Mouse (Mus musculus) lung, postnatal 4 days (tissue): ENCODE measurements at regions not wholly inside any gene's neighbourhood (a gene's known extent, or its start where the extent isn't known, plus 50 kb on each side); places are given as distances from the start of the nearest gene placed in this dataset.

Source experiments
- DNase-seq, 2 experiments: peaks; one replicate each; pipeline ENCODE4 v3.0.0; 2021

GRCm38 (mm10) chr1:63918200-63918599 is 149.1 kb upstream of the 4933402D24Rik start:
- no peak for DNase-seq

- DNase-seq = no peak
These were observed 148.0 kb upstream of the 4933402D24Rik start for GRCm38 (mm10) chr1:63916907-63917650.

- no peak for DNase-seq
These were observed 141.7 kb upstream of the 4933402D24Rik start for GRCm38 (mm10) chr1:63910765-63911164.

GRCm38 (mm10) chr1:63909191-63909590 is 140.1 kb upstream of the 4933402D24Rik start:
- DNase-seq = no peak

- no peak for DNase-seq
These were observed 134.6 kb upstream of the 4933402D24Rik start for GRCm38 (mm10) chr1:63903620-63904019.

GRCm38 (mm10) chr1:63903201-63903600 is 134.1 kb upstream of the 4933402D24Rik start:
- no peak for DNase-seq

GRCm38 (mm10) chr1:63902391-63902790 is 133.3 kb upstream of the 4933402D24Rik start:
- DNase-seq = no peak

- DNase-seq = no peak
These were observed 130.8 kb upstream of the 4933402D24Rik start for GRCm38 (mm10) chr1:63899631-63900577.

GRCm38 (mm10) chr1:63898766-63899165 is 129.7 kb upstream of the 4933402D24Rik start:
- DNase-seq = no peak

- DNase-seq = no peak
These were observed 128.5 kb upstream of the 4933402D24Rik start for GRCm38 (mm10) chr1:63897556-63897955.

GRCm38 (mm10) chr1:63879570-63879969 is 110.5 kb upstream of the 4933402D24Rik start:
- DNase-seq = no peak

- no peak for DNase-seq
These were observed 107.7 kb upstream of the 4933402D24Rik start for GRCm38 (mm10) chr1:63876589-63877251.

GRCm38 (mm10) chr1:63875297-63875962 is 106.4 kb upstream of the 4933402D24Rik start:
- DNase-seq = no peak

- no peak for DNase-seq
These were observed 102.8 kb upstream of the 4933402D24Rik start for GRCm38 (mm10) chr1:63871831-63872230.

- no peak for DNase-seq
These were observed 100.3 kb upstream of the 4933402D24Rik start for GRCm38 (mm10) chr1:63869342-63869741.

GRCm38 (mm10) chr1:63857933-63858649 is 89.0 kb upstream of the 4933402D24Rik start:
- no peak for DNase-seq

GRCm38 (mm10) chr1:63857468-63857867 is 88.4 kb upstream of the 4933402D24Rik start:
- DNase-seq = no peak

GRCm38 (mm10) chr1:63856366-63856765 is 87.3 kb upstream of the 4933402D24Rik start:
- DNase-seq = no peak

- DNase-seq = no peak
These were observed 85.7 kb upstream of the 4933402D24Rik start for GRCm38 (mm10) chr1:63854794-63855193.

GRCm38 (mm10) chr1:63851476-63852094 is 82.5 kb upstream of the 4933402D24Rik start:
- DNase-seq = no peak

GRCm38 (mm10) chr1:63850262-63850661 is 81.2 kb upstream of the 4933402D24Rik start:
- DNase-seq = no peak
